Mouse (Mus musculus) small intestine, adult 2 months (tissue): ENCODE data around the gene D2hgdh.
"Not testable (repeated sequence)": the region's sequence is repeated elsewhere in the genome, so short reads cannot be mapped to it uniquely, and the experiment has no call there.

Experiments used
- CTCF ChIP-seq: fragments of 200-500 bp; IDR thresholded peaks from 2 replicates; pipeline ENCODE4 v1.5.1; 2012; ENCODE audit warnings: low read depth, mild to moderate bottlenecking, control low read depth, inconsistent platforms, low read length, moderate library complexity, mixed read lengths; ENCODE audit not compliant: insufficient replicate concordance, insufficient read length; ENCODE audit errors: extremely low read depth
- POLR2A ChIP-seq: fragments of 200-500 bp; IDR thresholded peaks from 2 replicates; pipeline ENCODE4 v1.6.1; 2012; ENCODE audit warnings: low read depth, mild to moderate bottlenecking, control low read depth, inconsistent platforms, low read length, moderate library complexity

- TF ChIP-seq CTCF, POLR2A: not testable (repeated sequence)
Measured at GRCm38 (mm10) chr1:93897395-93897794, 72.7 kb downstream of the D2hgdh start.
